Mouse (Mus musculus) E14TG2a.4 (cell line): Measurements from ENCODE around the gene Castor2.

Experiments used
- CTCF ChIP-seq: conservative IDR thresholded peaks from 2 replicates; pipeline ENCODE4 v1.5.1; 2014; ENCODE audit warnings: low read length
- NANOG ChIP-seq: IDR thresholded peaks from 2 replicates; pipeline ENCODE4 v1.6.1; 2014; ENCODE audit warnings: borderline replicate concordance, low read length, mixed read lengths
- POU5F1 ChIP-seq: IDR thresholded peaks from 2 replicates; pipeline ENCODE4 v1.6.1; 2014; ENCODE audit warnings: low read length, borderline replicate concordance

GRCm38 (mm10) chr5:134155916-134156466 lies 56.5 kb downstream of the Castor2 start:
- TF ChIP-seq CTCF (no peak), POU5F1 (no peak), NANOG (no peak)
